Mouse (Mus musculus) E14TG2a.4 (cell line): ENCODE measurements around the gene Tmem192.

ENCODE experiments used
- CTCF ChIP-seq: conservative IDR thresholded peaks from 2 replicates; pipeline ENCODE4 v1.5.1; 2014; ENCODE audit warnings: low read length
- POU5F1 ChIP-seq: IDR thresholded peaks from 2 replicates; pipeline ENCODE4 v1.6.1; 2014; ENCODE audit warnings: low read length, borderline replicate concordance

GRCm38 (mm10) chr8:64910026-64910425 lies 37.0 kb upstream of the Tmem192 start:
- TF ChIP-seq CTCF = no peak
- no peak for TF ChIP-seq POU5F1
